ENCODE assay signal across 31 mouse cellular contexts in genomic region chr5:73538586-73539298, GRCm38 (mm10). TPM values are rescaled to one million over a fixed set of nuclear protein-coding genes. Genes with fewer than 3 reads are reported as not detected.
DNase-seq lines count a peak whose midpoint lies in the region; ATAC-seq lines count a peak whose summit lies in the region.
"Had no signal": no experiment of that assay in that cellular context is flagged by ENCODE, and none has a peak within 500 bp of the region (broad histone marks: within the 10 kb centered on the region; RNA-seq: fewer than 3 reads in every experiment).

No protein-coding gene starts in this region.

- H3K27me3 ChIP-seq in kidney, embryonic 16.5 days (ENCODE audit: insufficient read depth, low read length), result no peaks in the 10 kb centered on the region
- H3K27me3 ChIP-seq in kidney, embryonic 15.5 days, result no peaks in the 10 kb centered on the region
- no peaks in the 10 kb centered on the region for H3K27me3 ChIP-seq in intestine, embryonic 16.5 days (replicated peaks; ENCODE audit: control insufficient read depth, insufficient read depth, low read length)
- H3K27me3 ChIP-seq in hindbrain, embryonic 11.5 days (ENCODE audit: control insufficient read depth, insufficient read depth, low read length), result no peaks in the 10 kb centered on the region
- no peaks in the 10 kb centered on the region for H3K27me3 ChIP-seq in midbrain, embryonic 14.5 days (ENCODE audit: control insufficient read depth, insufficient read depth, low read length)
- H3K27me3 ChIP-seq: CH12.LX; embryonic facial prominence, embryonic 15.5 days; forebrain, embryonic 13.5 days; heart, embryonic 12.5 days; limb, embryonic 15.5 days; liver, embryonic 15.5 days; neural tube, embryonic 12.5 days had no signal

- peak; percentile 49 for DNase-seq in kidney, adult 11 months
- DNase-seq in kidney, postnatal 25 days, result peak; percentile 41 to 67
- DNase-seq in hindbrain, embryonic 11.5 days (ENCODE audit: low spot score), result no peak
- DNase-seq in midbrain, embryonic 14.5 days, result no peak
- DNase-seq: adrenal gland, adult 2 months; cerebellum, adult 8-10 months; cerebellum, postnatal 25 days; gastrocnemius, postnatal 14 days; heart, adult 18-20 months; heart, postnatal 4 days; lung, embryonic 14.5 days; lung, postnatal 14 days; right cerebral cortex, adult 18-20 months; right cerebral cortex, postnatal 4 days; thymus, postnatal 4 days had no signal

- ATAC-seq in kidney, embryonic 16.5 days (ENCODE audit: low FRiP score, low TSS enrichment), result no peak
- ATAC-seq in kidney, embryonic 15.5 days (replicated peaks; ENCODE audit: low FRiP score), result no peak
- no peak for ATAC-seq in intestine, embryonic 16.5 days
- ATAC-seq in hindbrain, embryonic 11.5 days (ENCODE audit: low FRiP score), result no peak
- no peak for ATAC-seq in midbrain, embryonic 14.5 days (ENCODE audit: low FRiP score, low TSS enrichment)
- ATAC-seq: activated CD4-positive, CD25-positive, alpha-beta regulatory T cell, adult 4 months; forebrain, embryonic 13.5 days had no signal

- no peak overlapping the region for H3K4me3 ChIP-seq in kidney, embryonic 16.5 days (ENCODE audit: low read length)
- H3K4me3 ChIP-seq in kidney, embryonic 15.5 days (replicated peaks), result no peak overlapping the region
- no peak overlapping the region for H3K4me3 ChIP-seq in intestine, embryonic 16.5 days (ENCODE audit: low read length)
- H3K4me3 ChIP-seq in hindbrain, embryonic 11.5 days (ENCODE audit: low read depth, low read length), result no peak overlapping the region
- H3K4me3 ChIP-seq in midbrain, embryonic 14.5 days (replicated peaks; ENCODE audit: low read depth, low read length), result no peak overlapping the region
- H3K4me3 ChIP-seq: embryonic facial prominence, embryonic 10.5 days; embryonic facial prominence, embryonic 15.5 days; forebrain, embryonic 13.5 days; heart, embryonic 12.5 days; limb, embryonic 10.5 days; limb, embryonic 15.5 days; liver, embryonic 15.5 days; myocyte; neural tube, embryonic 12.5 days had no signal

- 0 out of 2 replicates have a peak, but pooled peaks cover 6% of the 10 kb centered on the region for H3K36me3 ChIP-seq in kidney, embryonic 16.5 days (ENCODE audit: insufficient read depth, low read length)
- peaks cover 25% of the 10 kb centered on the region for H3K36me3 ChIP-seq in kidney, embryonic 15.5 days
- peaks cover 3% of the 10 kb centered on the region; the same call in 1 of the 2 replicates for H3K36me3 ChIP-seq in intestine, embryonic 16.5 days (ENCODE audit: control insufficient read depth, insufficient read depth, low read length)
- H3K36me3 ChIP-seq in hindbrain, embryonic 11.5 days (ENCODE audit: control insufficient read depth, insufficient read depth, low read length), result 0 out of 2 replicates have a peak, but pooled peaks cover 4% of the 10 kb centered on the region
- peaks cover 56% of the 10 kb centered on the region for H3K36me3 ChIP-seq in midbrain, embryonic 14.5 days (ENCODE audit: control insufficient read depth, insufficient read depth, low read length)
- H3K36me3 ChIP-seq: liver, embryonic 15.5 days had no signal

- 85% methylated on average over 11 of the region's 11 CpGs for WGBS in kidney, embryonic 16.5 days
- WGBS in kidney, embryonic 15.5 days, result 85% methylated on average over 11 of the region's 11 CpGs
- WGBS in intestine, embryonic 16.5 days, result 89% methylated on average over 11 of the region's 11 CpGs
- WGBS in hindbrain, embryonic 11.5 days, result 88% methylated on average over 11 of the region's 11 CpGs
- WGBS in midbrain, embryonic 14.5 days, result 91% methylated on average over 11 of the region's 11 CpGs

- no peak overlapping the region for H3K27ac ChIP-seq in kidney, embryonic 16.5 days (ENCODE audit: low read length)
- H3K27ac ChIP-seq in kidney, embryonic 15.5 days, result no peak overlapping the region
- H3K27ac ChIP-seq in intestine, embryonic 16.5 days (ENCODE audit: low read length), result 0 out of 2 replicates have a peak overlapping the region, but pooled peaks have one; percentile 14
- no peak overlapping the region for H3K27ac ChIP-seq in hindbrain, embryonic 11.5 days (ENCODE audit: low read depth, low read length)
- no peak overlapping the region for H3K27ac ChIP-seq in midbrain, embryonic 14.5 days (replicated peaks; ENCODE audit: low read depth, low read length)
- H3K27ac ChIP-seq: embryonic facial prominence, embryonic 10.5 days; embryonic facial prominence, embryonic 15.5 days; forebrain, embryonic 13.5 days; hindbrain, embryonic 14.5 days; limb, embryonic 10.5 days; limb, embryonic 15.5 days; liver, embryonic 15.5 days; neural tube, embryonic 12.5 days had no signal

- no peak overlapping the region for H3K9ac ChIP-seq in kidney, embryonic 16.5 days (replicated peaks; ENCODE audit: low read length)
- H3K9ac ChIP-seq in kidney, embryonic 15.5 days, result no peak overlapping the region
- no peak overlapping the region for H3K9ac ChIP-seq in intestine, embryonic 16.5 days (ENCODE audit: low read depth, low read length)
- H3K9ac ChIP-seq in hindbrain, embryonic 11.5 days (ENCODE audit: low read depth, low read length), result no peak overlapping the region
- no peak overlapping the region for H3K9ac ChIP-seq in midbrain, embryonic 14.5 days (replicated peaks; ENCODE audit: low read length)
- H3K9ac ChIP-seq: embryonic facial prominence, embryonic 15.5 days; forebrain, embryonic 13.5 days; heart, embryonic 12.5 days; hindbrain, embryonic 14.5 days; limb, embryonic 15.5 days; liver, embryonic 15.5 days; lung, embryonic 14.5 days; neural tube, embryonic 12.5 days had no signal

- H3K9me3 ChIP-seq in kidney, embryonic 16.5 days (ENCODE audit: low read length), result no peaks in the 10 kb centered on the region
- H3K9me3 ChIP-seq in kidney, embryonic 15.5 days (replicated peaks), result no peaks in the 10 kb centered on the region
- no peaks in the 10 kb centered on the region for H3K9me3 ChIP-seq in intestine, embryonic 16.5 days (ENCODE audit: control insufficient read depth, low read length)
- no peaks in the 10 kb centered on the region for H3K9me3 ChIP-seq in hindbrain, embryonic 11.5 days (ENCODE audit: control insufficient read depth, low read length)
- H3K9me3 ChIP-seq in midbrain, embryonic 14.5 days (ENCODE audit: control insufficient read depth, low read length), result no peaks in the 10 kb centered on the region
- H3K9me3 ChIP-seq: embryonic facial prominence, embryonic 10.5 days; embryonic facial prominence, embryonic 15.5 days; forebrain, embryonic 13.5 days; heart, embryonic 12.5 days; limb, embryonic 10.5 days; limb, embryonic 15.5 days; liver, embryonic 15.5 days; neural tube, embryonic 12.5 days had no signal

- H3K4me2 ChIP-seq in kidney, embryonic 16.5 days (replicated peaks; ENCODE audit: low read depth, low read length), result no peak overlapping the region
- H3K4me2 ChIP-seq in kidney, embryonic 15.5 days, result no peak overlapping the region
- no peak overlapping the region for H3K4me2 ChIP-seq in intestine, embryonic 16.5 days (ENCODE audit: low read depth, low read length)
- no peak overlapping the region for H3K4me2 ChIP-seq in hindbrain, embryonic 11.5 days (replicated peaks; ENCODE audit: low read depth, low read length)
- no peak overlapping the region for H3K4me2 ChIP-seq in midbrain, embryonic 14.5 days (ENCODE audit: low read length)
- H3K4me2 ChIP-seq: embryonic facial prominence, embryonic 15.5 days; forebrain, embryonic 13.5 days; heart, embryonic 12.5 days; hindbrain, embryonic 14.5 days; limb, embryonic 15.5 days; liver, embryonic 15.5 days; lung, embryonic 14.5 days; midbrain, embryonic 11.5 days; neural tube, embryonic 12.5 days had no signal

- peaks cover 4% of the 10 kb centered on the region; the same call in 1 of the 2 replicates for H3K4me1 ChIP-seq in kidney, embryonic 16.5 days (ENCODE audit: insufficient read depth, low read length)
- H3K4me1 ChIP-seq in kidney, embryonic 15.5 days, result peaks cover 6% of the 10 kb centered on the region
- H3K4me1 ChIP-seq in intestine, embryonic 16.5 days (ENCODE audit: control insufficient read depth, insufficient read depth, low read length), result no peaks in the 10 kb centered on the region
- no peaks in the 10 kb centered on the region for H3K4me1 ChIP-seq in hindbrain, embryonic 11.5 days (replicated peaks; ENCODE audit: control insufficient read depth, insufficient read depth, low read length)
- H3K4me1 ChIP-seq in midbrain, embryonic 14.5 days (ENCODE audit: control insufficient read depth, insufficient read depth, low read length), result no peaks in the 10 kb centered on the region
- H3K4me1 ChIP-seq: embryonic facial prominence, embryonic 10.5 days; forebrain, embryonic 13.5 days; heart, embryonic 12.5 days; limb, embryonic 10.5 days; limb, embryonic 15.5 days; liver, embryonic 15.5 days; neural tube, embryonic 12.5 days had no signal

RNA-seq across cellular contexts. Expression of gene Dcun1d4, which starts 57.9 kb away (rescaled TPM):
- polyA plus RNA-seq in kidney, embryonic 16.5 days (2015; fragmentation: Nextera tagmentation; extraction: Ambion mirVana), result 24.0 and 24.1 TPM in 2 replicates
- polyA plus RNA-seq in kidney, embryonic 15.5 days (2015; fragmentation: Nextera tagmentation; extraction: Ambion mirVana), result 22.8 and 24.7 TPM in 2 replicates
- polyA plus RNA-seq in intestine, embryonic 16.5 days (2015; fragmentation: Nextera tagmentation; extraction: Ambion mirVana), result 14.8 and 14.9 TPM in 2 replicates
- polyA plus RNA-seq in hindbrain, embryonic 11.5 days (2014; fragmentation: Nextera tagmentation; extraction: Ambion mirVana), result 73.0 and 80.4 TPM in 2 replicates
- polyA plus RNA-seq in midbrain, embryonic 14.5 days (2014; fragmentation: Nextera tagmentation; extraction: Ambion mirVana), result 41.7 and 62.2 TPM in 2 replicates

Comparison
In these comparisons a context has a peak if more than half of its experiments do, and no peak if none do; other contexts are left out.
1. DNase-seq: peak in kidney, adult 11 months (single experiment) and kidney, postnatal 25 days (2 of 2); none in hindbrain, embryonic 11.5 days (single experiment) and midbrain, embryonic 14.5 days (single experiment).